Mouse (Mus musculus): ENCODE measurements around the gene Atoh8. TPM values are rescaled to one million over a fixed set of nuclear protein-coding genes. Genes with fewer than 3 reads are reported as not detected.

The Atoh8 gene
- polyA plus RNA-seq, 1 experiment, result 34.4 TPM

DNA sequence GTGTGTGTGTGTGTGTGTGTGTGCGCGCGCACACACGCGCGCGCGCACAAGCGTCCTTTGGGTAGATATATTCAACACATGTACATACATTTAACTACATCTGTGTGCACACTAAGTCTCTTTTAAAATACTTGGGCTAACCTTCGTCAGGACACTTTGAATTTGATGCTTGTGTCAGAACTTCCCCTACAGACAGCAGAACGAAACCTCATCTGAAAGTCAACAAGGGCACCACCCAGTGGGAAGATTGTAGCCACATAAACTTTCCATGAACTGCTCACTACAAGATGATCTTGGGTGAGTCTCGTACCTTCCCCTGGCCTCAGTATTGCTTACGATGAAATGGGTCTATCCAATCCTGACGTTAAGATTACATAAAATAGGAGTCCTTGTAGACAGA, 3.0 kb downstream of the Atoh8 start:
- Histone ChIP-seq H3ac (ENCODE audit: control insufficient read depth, insufficient read length, low read depth) (no peak overlapping the region), H3K79me3 (ENCODE audit: low read depth) (peaks cover 11% of the 10 kb centered on the region), H3K36me3 (ENCODE audit: control insufficient read depth, insufficient read depth) (no peaks in the 10 kb centered on the region), H3K27me3 (ENCODE audit: control insufficient read depth, insufficient read depth, insufficient read length) (no peaks in the 10 kb centered on the region), H3K4me3 (ENCODE audit: insufficient read depth, poor library complexity, severe bottlenecking) (peak overlapping the region; percentile 61), H3K79me2 (ENCODE audit: control insufficient read depth, insufficient read depth) (peaks cover 55% of the 10 kb centered on the region)
- TF ChIP-seq MYOD1 (IDR thresholded peaks at IDR 0.05; ENCODE audit: control insufficient read depth, insufficient read length, low read depth), result no peak
- TF ChIP-seq USF1 (IDR thresholded peaks at IDR 0.05; ENCODE audit: low read depth), result no peak
- no peak for TF ChIP-seq CTCF (IDR thresholded peaks at IDR 0.05; ENCODE audit: control insufficient read depth, insufficient read depth, insufficient read length)
- TF ChIP-seq FOSL1 (IDR thresholded peaks at IDR 0.05; ENCODE audit: insufficient read depth, low read length, poor library complexity, severe bottlenecking), result no peak
- no peak for TF ChIP-seq CEBPB (IDR thresholded peaks at IDR 0.05; ENCODE audit: low read depth)
- no peak for TF ChIP-seq MYOG (IDR thresholded peaks at IDR 0.05; ENCODE audit: control insufficient read depth, extremely low read depth, insufficient read length)
- TF ChIP-seq MAX (IDR thresholded peaks at IDR 0.05), result no peak

DNA sequence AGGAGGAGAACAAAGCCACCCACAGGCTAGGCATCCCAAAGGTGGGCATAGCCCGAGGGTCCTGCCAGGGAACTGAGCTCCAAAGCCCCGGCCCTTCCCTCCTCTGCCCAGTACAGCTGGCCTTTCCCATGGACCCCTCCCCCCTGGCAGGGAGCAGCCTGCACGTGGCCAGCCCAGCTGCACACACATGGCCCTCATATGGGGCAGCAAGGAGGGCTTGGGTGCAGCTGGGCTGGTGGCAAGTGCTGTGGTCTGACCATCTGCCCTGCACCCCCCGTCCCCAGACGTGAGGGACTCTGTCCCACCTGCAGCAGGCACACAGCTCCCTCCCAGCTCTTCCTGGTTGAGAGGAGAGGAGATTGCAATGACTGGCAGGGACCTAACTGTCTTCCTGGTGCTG, 4.5 kb downstream of the Atoh8 start:
- Histone ChIP-seq H3K4me3 (ENCODE audit: insufficient read depth, poor library complexity, severe bottlenecking) (no peak overlapping the region), H3K36me3 (ENCODE audit: control insufficient read depth, insufficient read depth) (no peaks in the 10 kb centered on the region), H3ac (ENCODE audit: control insufficient read depth, insufficient read length, low read depth) (no peak overlapping the region), H3K79me3 (ENCODE audit: low read depth) (peaks cover 13% of the 10 kb centered on the region), H3K79me2 (ENCODE audit: control insufficient read depth, insufficient read depth) (peaks cover 60% of the 10 kb centered on the region), H3K27me3 (ENCODE audit: control insufficient read depth, insufficient read depth, insufficient read length) (no peaks in the 10 kb centered on the region)
- TF ChIP-seq FOSL1 (IDR thresholded peaks at IDR 0.05; ENCODE audit: insufficient read depth, low read length, poor library complexity, severe bottlenecking) (no peak), MYOD1 (IDR thresholded peaks at IDR 0.05; ENCODE audit: control insufficient read depth, insufficient read length, low read depth) (no peak), CEBPB (IDR thresholded peaks at IDR 0.05; ENCODE audit: low read depth) (no peak), CTCF (IDR thresholded peaks at IDR 0.05; ENCODE audit: control insufficient read depth, insufficient read depth, insufficient read length) (no peak), USF1 (IDR thresholded peaks at IDR 0.05; ENCODE audit: low read depth) (no peak), MYOG (IDR thresholded peaks at IDR 0.05; ENCODE audit: control insufficient read depth, extremely low read depth, insufficient read length) (no peak), MAX (IDR thresholded peaks at IDR 0.05) (no peak)

DNA sequence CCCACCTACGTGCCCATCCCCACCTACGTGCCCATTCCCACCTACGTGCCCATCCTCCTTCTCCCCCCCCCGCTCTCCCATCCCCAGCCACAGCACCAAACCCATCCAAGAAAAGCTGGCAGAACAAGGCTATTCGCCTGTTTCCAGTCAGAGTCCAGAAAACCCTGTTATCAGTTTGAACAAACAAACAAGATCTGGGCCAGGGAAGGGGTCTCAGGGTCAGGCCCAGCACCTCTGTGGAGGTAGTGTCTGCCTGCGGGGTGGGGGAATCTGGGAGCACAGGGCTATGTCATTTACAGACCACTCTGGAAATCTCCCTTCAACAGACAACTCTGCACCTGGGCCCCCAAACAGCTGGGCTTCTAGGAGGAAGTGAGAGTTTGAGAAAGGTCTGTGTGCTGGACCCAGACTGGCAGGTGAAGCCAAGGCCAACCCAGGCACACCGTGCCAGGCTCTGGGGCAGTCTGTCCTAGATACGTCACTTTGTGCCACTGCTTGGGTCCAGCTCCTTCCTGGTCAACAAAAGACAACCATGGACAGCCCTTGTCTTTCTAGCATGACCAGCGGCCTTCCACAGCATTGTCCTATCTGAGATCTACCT, 7.6 kb downstream of the Atoh8 start:
- Histone ChIP-seq H3K79me3 (ENCODE audit: low read depth) (peaks cover 7% of the 10 kb centered on the region), H3K36me3 (ENCODE audit: control insufficient read depth, insufficient read depth) (no peaks in the 10 kb centered on the region), H3K79me2 (ENCODE audit: control insufficient read depth, insufficient read depth) (peaks cover 44% of the 10 kb centered on the region), H3K27me3 (ENCODE audit: control insufficient read depth, insufficient read depth, insufficient read length) (no peaks in the 10 kb centered on the region), H3ac (ENCODE audit: control insufficient read depth, insufficient read length, low read depth) (no peak overlapping the region), H3K4me3 (ENCODE audit: insufficient read depth, poor library complexity, severe bottlenecking) (no peak overlapping the region)
- no peak for TF ChIP-seq MAX (IDR thresholded peaks at IDR 0.05)

GRCm38 (mm10) chr6:72227011-72227410, 8.4 kb downstream of the Atoh8 start:
- Histone ChIP-seq H3K36me3 (ENCODE audit: control insufficient read depth, insufficient read depth) (no peaks in the 10 kb centered on the region), H3K79me2 (ENCODE audit: control insufficient read depth, insufficient read depth) (peaks cover 40% of the 10 kb centered on the region), H3K27me3 (ENCODE audit: control insufficient read depth, insufficient read depth, insufficient read length) (no peaks in the 10 kb centered on the region), H3K4me3 (ENCODE audit: insufficient read depth, poor library complexity, severe bottlenecking) (no peak overlapping the region), H3ac (ENCODE audit: control insufficient read depth, insufficient read length, low read depth) (no peak overlapping the region), H3K79me3 (ENCODE audit: low read depth) (peaks cover 5% of the 10 kb centered on the region)
- TF ChIP-seq MYOD1 (IDR thresholded peaks at IDR 0.05; ENCODE audit: control insufficient read depth, insufficient read length, low read depth) (no peak), MAX (IDR thresholded peaks at IDR 0.05) (no peak), CTCF (IDR thresholded peaks at IDR 0.05; ENCODE audit: control insufficient read depth, insufficient read depth, insufficient read length) (no peak), CEBPB (IDR thresholded peaks at IDR 0.05; ENCODE audit: low read depth) (no peak), MYOG (IDR thresholded peaks at IDR 0.05; ENCODE audit: control insufficient read depth, extremely low read depth, insufficient read length) (no peak), FOSL1 (IDR thresholded peaks at IDR 0.05; ENCODE audit: insufficient read depth, low read length, poor library complexity, severe bottlenecking) (no peak), USF1 (IDR thresholded peaks at IDR 0.05; ENCODE audit: low read depth) (no peak)

DNA sequence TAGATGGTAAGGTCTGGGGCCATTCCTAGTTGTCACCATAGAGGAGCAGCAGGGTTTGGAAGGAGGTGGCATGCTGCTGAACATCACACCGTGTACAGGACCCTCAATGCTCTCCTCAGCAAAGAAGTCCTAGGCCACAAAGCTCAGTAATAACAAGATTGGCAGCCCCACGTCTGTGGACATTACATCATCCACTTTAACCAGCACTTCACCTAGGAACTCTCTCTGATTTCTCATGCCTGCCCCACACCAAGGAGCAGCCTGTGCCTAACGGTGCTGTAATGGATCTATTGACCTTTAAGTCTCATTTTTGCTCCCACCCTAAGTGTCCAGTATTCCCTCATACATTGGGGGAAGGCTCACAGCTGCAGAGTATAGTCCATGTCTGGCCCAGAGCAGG, 9.7 kb downstream of the Atoh8 start:
- no peak overlapping the region for H3ac ChIP-seq (ENCODE audit: control insufficient read depth, insufficient read length, low read depth)
- H3K79me2 ChIP-seq (ENCODE audit: control insufficient read depth, insufficient read depth), result peaks cover 30% of the 10 kb centered on the region
- TF ChIP-seq MYOD1 (IDR thresholded peaks at IDR 0.05; ENCODE audit: control insufficient read depth, insufficient read length, low read depth) (no peak), CEBPB (IDR thresholded peaks at IDR 0.05; ENCODE audit: low read depth) (no peak), USF1 (IDR thresholded peaks at IDR 0.05; ENCODE audit: low read depth) (no peak), MYOG (IDR thresholded peaks at IDR 0.05; ENCODE audit: control insufficient read depth, extremely low read depth, insufficient read length) (no peak), CTCF (IDR thresholded peaks at IDR 0.05; ENCODE audit: control insufficient read depth, insufficient read depth, insufficient read length) (no peak), FOSL1 (IDR thresholded peaks at IDR 0.05; ENCODE audit: insufficient read depth, low read length, poor library complexity, severe bottlenecking) (no peak), MAX (IDR thresholded peaks at IDR 0.05) (no peak)
- H3K4me3 ChIP-seq (ENCODE audit: insufficient read depth, poor library complexity, severe bottlenecking), result no peak overlapping the region
- H3K27me3 ChIP-seq (ENCODE audit: control insufficient read depth, insufficient read depth, insufficient read length), result no peaks in the 10 kb centered on the region
- peaks cover 6% of the 10 kb centered on the region for H3K36me3 ChIP-seq (ENCODE audit: control insufficient read depth, insufficient read depth)
- H3K79me3 ChIP-seq (ENCODE audit: low read depth), result peaks cover 1% of the 10 kb centered on the region

GRCm38 (mm10) chr6:72223892-72224291, 11.5 kb downstream of the Atoh8 start:
- Histone ChIP-seq H3K4me3 (ENCODE audit: insufficient read depth, poor library complexity, severe bottlenecking) (no peak overlapping the region), H3K27me3 (ENCODE audit: control insufficient read depth, insufficient read depth, insufficient read length) (no peaks in the 10 kb centered on the region), H3K79me2 (ENCODE audit: control insufficient read depth, insufficient read depth) (peaks cover 17% of the 10 kb centered on the region), H3ac (ENCODE audit: control insufficient read depth, insufficient read length, low read depth) (no peak overlapping the region), H3K36me3 (ENCODE audit: control insufficient read depth, insufficient read depth) (peaks cover 6% of the 10 kb centered on the region), H3K79me3 (ENCODE audit: low read depth) (peaks cover 1% of the 10 kb centered on the region)
- no peak for TF ChIP-seq FOSL1 (IDR thresholded peaks at IDR 0.05; ENCODE audit: insufficient read depth, low read length, poor library complexity, severe bottlenecking)
- TF ChIP-seq CEBPB (IDR thresholded peaks at IDR 0.05; ENCODE audit: low read depth), result no peak
- no peak for TF ChIP-seq CTCF (IDR thresholded peaks at IDR 0.05; ENCODE audit: control insufficient read depth, insufficient read depth, insufficient read length)
- no peak for TF ChIP-seq USF1 (IDR thresholded peaks at IDR 0.05; ENCODE audit: low read depth)
- TF ChIP-seq MYOD1 (IDR thresholded peaks at IDR 0.05; ENCODE audit: control insufficient read depth, insufficient read length, low read depth), result no peak
- TF ChIP-seq MAX (IDR thresholded peaks at IDR 0.05), result no peak
- no peak for TF ChIP-seq MYOG (IDR thresholded peaks at IDR 0.05; ENCODE audit: control insufficient read depth, extremely low read depth, insufficient read length)
